Mouse (Mus musculus): ENCODE results near the gene Ankrd53. TPM values are rescaled to one million over a fixed set of nuclear protein-coding genes. Genes with fewer than 3 reads are reported as not detected.

Ankrd53 gene
- polyA plus RNA-seq, 1 experiment: 0.14 TPM

DNA sequence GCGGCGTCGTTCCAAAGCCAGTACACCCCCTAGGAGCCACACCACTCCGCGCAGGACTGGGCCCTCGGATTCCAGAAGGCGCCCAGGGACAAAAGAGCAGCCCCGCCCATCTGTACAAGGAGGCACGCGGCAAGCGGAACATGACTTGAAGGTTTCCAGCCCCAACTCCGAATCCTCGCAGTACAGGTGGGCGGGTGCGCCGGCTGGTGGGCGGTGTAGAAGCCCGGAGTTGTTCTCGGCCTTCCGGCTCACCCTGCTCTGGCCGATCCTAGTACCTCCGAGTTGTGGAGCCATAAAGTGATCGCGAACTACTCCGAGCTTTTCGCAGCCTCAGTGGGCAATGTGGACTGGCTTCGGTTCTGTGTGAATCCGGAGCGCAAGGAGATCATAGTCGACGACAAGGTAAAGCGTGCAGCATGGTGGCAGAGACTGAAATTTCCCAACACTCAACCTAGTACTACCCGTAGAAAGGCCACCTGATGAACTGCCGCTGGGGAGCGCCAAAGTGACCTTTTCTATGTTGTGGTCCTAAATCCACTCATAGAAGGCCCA, 512 bp downstream of the Ankrd53 start:
- peak; percentile 43 for DNase-seq
- Histone ChIP-seq H3K27ac (ENCODE audit: insufficient read depth, low read depth, low read length) (no peak overlapping the region), H3K4me1 (ENCODE audit: control insufficient read depth, insufficient read depth, low read length) (no peaks in the 10 kb centered on the region), H3K27me3 (replicated peaks; ENCODE audit: control insufficient read depth, insufficient read depth, low read length) (no peaks in the 10 kb centered on the region), H3K36me3 (ENCODE audit: control insufficient read depth, insufficient read depth, low read length) (no peaks in the 10 kb centered on the region), H3K4me3 (ENCODE audit: insufficient read depth, low read depth, low read length) (peak overlapping the region; percentile 18; the same call in 1 of the 2 replicates)
- TF ChIP-seq POLR2A (IDR thresholded peaks at IDR 0.05; ENCODE audit: low read depth, low read length) (no peak), CTCF (conservative IDR thresholded peaks at IDR 0.05; ENCODE audit: insufficient read depth, insufficient read length, low read depth, low read length) (peak; percentile 31)
- WGBS: 3% methylated on average over 35 of the region's 35 CpGs

DNA sequence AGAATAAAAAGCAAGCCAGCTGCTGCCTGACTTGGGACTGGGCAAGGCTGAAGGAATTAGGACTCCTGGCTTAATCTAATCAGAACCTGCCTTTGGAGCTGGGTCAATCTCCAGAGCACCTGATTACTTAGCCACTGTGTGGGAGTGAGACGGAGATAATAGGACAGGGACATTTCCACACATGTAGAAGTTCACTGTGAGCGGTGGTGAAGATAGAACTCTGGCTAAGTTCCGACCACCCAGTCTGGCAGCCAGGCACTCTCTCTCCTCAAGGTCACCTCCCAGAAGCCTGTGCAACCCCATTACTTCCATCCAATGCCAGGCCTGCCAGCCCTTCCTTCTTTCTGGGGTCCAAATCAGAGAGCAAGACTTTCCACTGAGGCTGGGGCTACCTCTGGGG, 4.5 kb downstream of the Ankrd53 start:
- H3K4me3 ChIP-seq (ENCODE audit: insufficient read depth, low read depth, low read length): no peak overlapping the region
- no peak overlapping the region for H3K27ac ChIP-seq (ENCODE audit: insufficient read depth, low read depth, low read length)
- TF ChIP-seq POLR2A (IDR thresholded peaks at IDR 0.05; ENCODE audit: low read depth, low read length): no peak
- TF ChIP-seq CTCF (conservative IDR thresholded peaks at IDR 0.05; ENCODE audit: insufficient read depth, insufficient read length, low read depth, low read length): no peak
- no peaks in the 10 kb centered on the region for H3K36me3 ChIP-seq (ENCODE audit: control insufficient read depth, insufficient read depth, low read length)
- no peak for DNase-seq
- no peaks in the 10 kb centered on the region for H3K27me3 ChIP-seq (replicated peaks; ENCODE audit: control insufficient read depth, insufficient read depth, low read length)
- no peaks in the 10 kb centered on the region for H3K4me1 ChIP-seq (ENCODE audit: control insufficient read depth, insufficient read depth, low read length)
- WGBS: 89% methylated on average over 3 of the region's 3 CpGs

GRCm38 (mm10) chr6:83768485-83768884, 6.0 kb downstream of the Ankrd53 start:
- no peak overlapping the region for H3K27ac ChIP-seq (ENCODE audit: insufficient read depth, low read depth, low read length)
- no peak overlapping the region for H3K4me3 ChIP-seq (ENCODE audit: insufficient read depth, low read depth, low read length)
- no peaks in the 10 kb centered on the region for H3K36me3 ChIP-seq (ENCODE audit: control insufficient read depth, insufficient read depth, low read length)
- H3K27me3 ChIP-seq (replicated peaks; ENCODE audit: control insufficient read depth, insufficient read depth, low read length): no peaks in the 10 kb centered on the region
- H3K4me1 ChIP-seq (ENCODE audit: control insufficient read depth, insufficient read depth, low read length): no peaks in the 10 kb centered on the region
- no peak for DNase-seq
- TF ChIP-seq CTCF (conservative IDR thresholded peaks at IDR 0.05; ENCODE audit: insufficient read depth, insufficient read length, low read depth, low read length) (no peak), POLR2A (IDR thresholded peaks at IDR 0.05; ENCODE audit: low read depth, low read length) (no peak)
- 50% methylated on average over 5 of the region's 5 CpGs for WGBS

- no peaks in the 10 kb centered on the region for H3K36me3 ChIP-seq (ENCODE audit: control insufficient read depth, insufficient read depth, low read length)
- no peaks in the 10 kb centered on the region for H3K27me3 ChIP-seq (replicated peaks; ENCODE audit: control insufficient read depth, insufficient read depth, low read length)
- no peak overlapping the region for H3K27ac ChIP-seq (ENCODE audit: insufficient read depth, low read depth, low read length)
- H3K4me1 ChIP-seq (ENCODE audit: control insufficient read depth, insufficient read depth, low read length): peaks cover 3% of the 10 kb centered on the region; the same call in 1 of the 2 replicates
- H3K4me3 ChIP-seq (ENCODE audit: insufficient read depth, low read depth, low read length): no peak overlapping the region
- TF ChIP-seq CTCF (conservative IDR thresholded peaks at IDR 0.05; ENCODE audit: insufficient read depth, insufficient read length, low read depth, low read length) (no peak), POLR2A (IDR thresholded peaks at IDR 0.05; ENCODE audit: low read depth, low read length) (no peak)
- WGBS: 51% methylated on average over 9 of the region's 9 CpGs
- DNase-seq: no peak
Measured at GRCm38 (mm10) chr6:83774126-83774525, 11.7 kb downstream of the Ankrd53 start.

GRCm38 (mm10) chr6:83774781-83775563, 12.5 kb downstream of the Ankrd53 start:
- no peak for DNase-seq
- H3K4me1 ChIP-seq (ENCODE audit: control insufficient read depth, insufficient read depth, low read length): peaks cover 3% of the 10 kb centered on the region; the same call in 1 of the 2 replicates
- peak overlapping the region; percentile 17; the same call in 1 of the 2 replicates for H3K27ac ChIP-seq (ENCODE audit: insufficient read depth, low read depth, low read length)
- peak overlapping the region; percentile 92 for H3K4me3 ChIP-seq (ENCODE audit: insufficient read depth, low read depth, low read length)
- H3K27me3 ChIP-seq (replicated peaks; ENCODE audit: control insufficient read depth, insufficient read depth, low read length): no peaks in the 10 kb centered on the region
- no peaks in the 10 kb centered on the region for H3K36me3 ChIP-seq (ENCODE audit: control insufficient read depth, insufficient read depth, low read length)
- 2% methylated on average over 14 of the region's 14 CpGs for WGBS
- TF ChIP-seq POLR2A (IDR thresholded peaks at IDR 0.05; ENCODE audit: low read depth, low read length): no peak
- no peak for TF ChIP-seq CTCF (conservative IDR thresholded peaks at IDR 0.05; ENCODE audit: insufficient read depth, insufficient read length, low read depth, low read length)

DNA sequence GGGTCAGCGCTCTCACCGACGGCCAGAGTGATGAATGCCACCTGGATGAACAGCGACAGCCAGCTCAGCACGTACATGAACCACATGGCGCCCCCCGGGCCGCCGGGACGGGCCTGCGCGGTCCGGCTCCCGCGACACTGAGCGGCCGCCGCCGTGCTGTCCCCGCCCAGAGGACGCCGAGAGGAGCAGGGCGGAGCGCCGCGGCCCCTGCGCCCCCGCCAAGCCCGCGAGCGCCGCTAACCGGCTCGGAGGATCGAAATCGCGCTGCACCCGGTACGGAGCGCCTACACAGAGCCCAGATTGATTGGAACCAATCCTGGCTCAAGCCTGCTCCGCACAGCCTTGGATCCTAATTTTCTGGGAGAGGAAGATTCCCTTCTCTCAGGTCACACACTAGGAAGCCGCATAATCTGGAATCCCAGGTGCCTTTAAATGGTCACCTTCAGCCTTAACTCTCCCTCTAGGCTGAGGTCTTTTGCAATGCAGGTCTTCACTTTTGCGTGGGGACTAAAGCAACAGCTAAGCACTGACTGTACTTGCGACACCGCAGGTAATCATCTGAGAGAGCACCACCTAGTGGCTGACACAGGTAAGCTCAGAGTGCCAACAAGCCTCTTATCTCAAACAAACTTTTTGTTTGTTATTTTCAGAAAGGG, 13.3 kb downstream of the Ankrd53 start, which contains the start of gene Tex261:
Gene Tex261, minus strand, starts transcription at position 176 of the 656 bp plus-strand sequence.
- H3K27me3 ChIP-seq (replicated peaks; ENCODE audit: control insufficient read depth, insufficient read depth, low read length): no peaks in the 10 kb centered on the region
- under 1% methylated on average over 45 of the region's 45 CpGs for WGBS

GRCm38 (mm10) chr6:83778306-83778705, 15.9 kb downstream of the Ankrd53 start:
- WGBS: 78% methylated on average over 7 of the region's 7 CpGs
- Histone ChIP-seq H3K27me3 (replicated peaks; ENCODE audit: control insufficient read depth, insufficient read depth, low read length) (no peaks in the 10 kb centered on the region), H3K4me1 (ENCODE audit: control insufficient read depth, insufficient read depth, low read length) (peaks cover 3% of the 10 kb centered on the region; the same call in 1 of the 2 replicates), H3K4me3 (ENCODE audit: insufficient read depth, low read depth, low read length) (no peak overlapping the region), H3K36me3 (ENCODE audit: control insufficient read depth, insufficient read depth, low read length) (no peaks in the 10 kb centered on the region), H3K27ac (ENCODE audit: insufficient read depth, low read depth, low read length) (no peak overlapping the region)
- TF ChIP-seq CTCF (conservative IDR thresholded peaks at IDR 0.05; ENCODE audit: insufficient read depth, insufficient read length, low read depth, low read length) (no peak), POLR2A (IDR thresholded peaks at IDR 0.05; ENCODE audit: low read depth, low read length) (no peak)
- no peak for DNase-seq

More for the DNA sequence above, 13.3 kb downstream of the Ankrd53 start, which contains the start of gene Tex261:
- TF ChIP-seq POLR2A (IDR thresholded peaks at IDR 0.05; ENCODE audit: low read depth, low read length) (no peak), CTCF (conservative IDR thresholded peaks at IDR 0.05; ENCODE audit: insufficient read depth, insufficient read length, low read depth, low read length) (peak; percentile 84)
- Histone ChIP-seq H3K4me1 (ENCODE audit: control insufficient read depth, insufficient read depth, low read length) (peaks cover 3% of the 10 kb centered on the region; the same call in 1 of the 2 replicates), H3K27ac (ENCODE audit: insufficient read depth, low read depth, low read length) (peak within 1 kb of the TSS; percentile 72), H3K36me3 (ENCODE audit: control insufficient read depth, insufficient read depth, low read length) (no peaks in the 10 kb centered on the region), H3K4me3 (ENCODE audit: insufficient read depth, low read depth, low read length) (peak within 1 kb of the TSS; percentile 92)
- peak; percentile 93 for DNase-seq
